Mouse (Mus musculus): ENCODE data around the gene Smg7. TPM values are rescaled to one million over a fixed set of nuclear protein-coding genes. Genes with fewer than 3 reads are reported as not detected.

Smg7 gene
- total RNA-seq, 1 experiment from 2014 or later, result 37.8 TPM

- peak; percentile 60 for ATAC-seq (replicated peaks; ENCODE audit: insufficient number of reproducible peaks, low FRiP score, low TSS enrichment, poor library complexity, severe bottlenecking)
Observed at GRCm38 (mm10) chr1:152790254-152790653, 112.2 kb downstream of the Smg7 start.

GRCm38 (mm10) chr1:152788121-152788660 lies 114.3 kb downstream of the Smg7 start:
- no peak for ATAC-seq (replicated peaks; ENCODE audit: insufficient number of reproducible peaks, low FRiP score, low TSS enrichment, poor library complexity, severe bottlenecking)

Other genes with a start within 250 kb of the Smg7 start
- not detected in 3 replicates for gene Apobec4, start 152.1 kb downstream of the Smg7 start, total RNA-seq (2017)
- 7.3 to 16.7 TPM (median 10.5 TPM) in 3 replicates for gene Rgl1, start 136.3 kb downstream of the Smg7 start, total RNA-seq (2017)
- gene Arpc5, start 136.1 kb downstream of the Smg7 start, total RNA-seq (2017), result 321 to 382 TPM (median 369 TPM) in 3 replicates
- gene Ncf2, start 102.5 kb downstream of the Smg7 start, total RNA-seq (2017), result 355 to 740 TPM (median 657 TPM) in 3 replicates
- 0.38 to 2.0 TPM in 2 of 3 replicates, not detected in the other for gene Nmnat2, start 52.3 kb upstream of the Smg7 start, total RNA-seq (2017)